Mouse (Mus musculus) liver, embryonic 12.5 days (tissue): ENCODE measurements around the gene Dpm3. TPM values are rescaled to one million over a fixed set of nuclear protein-coding genes. Genes with fewer than 3 reads are reported as not detected.
A peak's percentile ranks its signal among the peaks of the same experiment; 100 is the strongest.

ENCODE experiments used
- ATAC-seq: fragments of 200-750 bp; cut with Nextera tagmentation; 2 replicates; pipeline ENCODE4 v1.8.0; 2017; ENCODE audit warnings: moderate number of reproducible peaks, mild to moderate bottlenecking, moderate library complexity
- H3K27ac ChIP-seq: fragments of 300-500 bp; sonication (generic); 2 replicates; pipeline ENCODE4 v1.5.1; 2016; ENCODE audit warnings: mild to moderate bottlenecking
- H3K27me3 ChIP-seq: fragments of 300-500 bp; sonication (generic); replicated peaks from 2 replicates; pipeline ENCODE4 v1.6.1; 2016; ENCODE audit warnings: mild to moderate bottlenecking, moderate library complexity
- H3K36me3 ChIP-seq: fragments of 300-500 bp; sonication (generic); 2 replicates; pipeline ENCODE4 v1.6.1; 2016; ENCODE audit warnings: mild to moderate bottlenecking, moderate library complexity
- H3K4me1 ChIP-seq: fragments of 300-500 bp; sonication (generic); 2 replicates; pipeline ENCODE4 v1.6.1; 2016
- H3K4me2 ChIP-seq: fragments of 300-500 bp; sonication (generic); 2 replicates; pipeline ENCODE4 v1.6.1; 2016; ENCODE audit warnings: mild to moderate bottlenecking, moderate library complexity
- H3K4me3 ChIP-seq: fragments of 300-500 bp; sonication (generic); 2 replicates; pipeline ENCODE4 v1.5.1; 2016; ENCODE audit warnings: mild to moderate bottlenecking, moderate library complexity
- H3K9ac ChIP-seq: fragments of 300-500 bp; sonication (generic); 2 replicates; pipeline ENCODE4 v1.6.1; 2016; ENCODE audit warnings: mild to moderate bottlenecking, moderate library complexity
- H3K9me3 ChIP-seq: fragments of 300-500 bp; sonication (generic); replicated peaks from 2 replicates; pipeline ENCODE4 v1.6.1; 2016; ENCODE audit warnings: mild to moderate bottlenecking, moderate library complexity
- WGBS: fragments of 180-500 bp; shearing (Covaris S2); methylation state at CpG from one replicate; pipeline ENCODE4 v1.1.7; 2016; ENCODE audit not compliant: insufficient replicate concordance; 5-methylcytosine and 5-hydroxymethylcytosine counted together
- polyA plus RNA-seq: library from polyadenylated mRNA; unstranded; fragments of >200 nt; fragmentation: Nextera tagmentation; extraction: Ambion mirVana; gene quantifications from 2 replicates; pipeline ENCODE4 v1.2.1, GENCODE M21; 2016

The Dpm3 gene
- polyA plus RNA-seq, 1 experiment from 2014 or later = 73.6 TPM

DNA sequence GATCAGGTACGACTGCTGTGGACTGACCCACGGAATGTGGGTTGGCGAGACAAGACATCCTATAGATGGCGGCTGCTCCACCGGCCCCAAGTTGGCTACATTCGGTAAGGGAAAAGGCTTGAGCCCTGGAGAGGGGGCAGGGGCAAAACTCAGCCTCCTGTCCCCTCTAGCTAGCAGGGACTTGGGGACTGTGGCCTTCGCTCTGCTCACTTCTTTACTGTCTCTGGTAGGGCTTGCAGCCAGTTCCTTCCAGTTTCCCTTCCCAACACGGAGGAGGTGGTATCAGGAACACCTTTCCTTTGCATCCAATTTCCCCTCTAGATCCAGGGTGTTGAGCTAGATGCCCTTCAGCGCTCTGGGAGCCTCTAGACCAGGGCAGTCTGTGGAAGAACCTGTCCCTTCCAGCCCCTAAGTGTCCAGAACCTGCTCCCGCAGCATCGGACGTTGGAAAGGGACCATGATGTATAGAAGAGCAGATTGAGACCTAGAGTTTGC lies 33.8 kb upstream of the Dpm3 start:
- no peaks in the 10 kb centered on the region for H3K36me3 ChIP-seq
- H3K4me1 ChIP-seq = peaks cover 31% of the 10 kb centered on the region
- H3K27me3 ChIP-seq = peaks cover 83% of the 10 kb centered on the region
- H3K9me3 ChIP-seq = no peaks in the 10 kb centered on the region
- H3K9ac ChIP-seq = no peak overlapping the region
- ATAC-seq = no peak
- no peak overlapping the region for H3K27ac ChIP-seq
- 50% methylated on average over 12 of the region's 12 CpGs for WGBS
- no peak overlapping the region for H3K4me3 ChIP-seq
- no peak overlapping the region for H3K4me2 ChIP-seq

DNA sequence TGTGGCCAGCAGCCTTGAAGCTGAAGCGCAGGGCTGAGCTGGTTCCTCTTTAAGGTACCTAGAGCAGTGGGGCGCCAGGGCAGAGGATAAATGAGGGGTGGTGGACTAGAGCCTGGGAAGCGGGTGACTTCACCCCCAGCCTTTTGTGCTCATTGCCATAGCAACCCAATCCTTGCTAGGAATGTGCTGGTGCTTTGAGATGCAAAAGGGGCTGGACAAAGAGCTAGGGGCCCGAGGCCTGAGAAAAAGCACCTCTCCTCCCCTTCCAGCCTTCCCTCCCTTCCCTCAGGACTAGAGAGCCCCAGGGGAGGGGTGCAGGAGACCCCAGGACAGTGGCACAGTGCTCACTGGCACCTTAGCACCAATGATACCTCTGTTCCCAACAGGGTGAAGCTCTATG lies 33.2 kb upstream of the Dpm3 start:
- H3K27me3 ChIP-seq = peaks cover 87% of the 10 kb centered on the region
- no peaks in the 10 kb centered on the region for H3K9me3 ChIP-seq
- H3K4me1 ChIP-seq = peaks cover 31% of the 10 kb centered on the region
- H3K9ac ChIP-seq = no peak overlapping the region
- WGBS = 29% methylated on average over 4 of the region's 4 CpGs
- no peak overlapping the region for H3K4me2 ChIP-seq
- H3K36me3 ChIP-seq = no peaks in the 10 kb centered on the region
- no peak overlapping the region for H3K4me3 ChIP-seq
- no peak for ATAC-seq
- no peak overlapping the region for H3K27ac ChIP-seq

DNA sequence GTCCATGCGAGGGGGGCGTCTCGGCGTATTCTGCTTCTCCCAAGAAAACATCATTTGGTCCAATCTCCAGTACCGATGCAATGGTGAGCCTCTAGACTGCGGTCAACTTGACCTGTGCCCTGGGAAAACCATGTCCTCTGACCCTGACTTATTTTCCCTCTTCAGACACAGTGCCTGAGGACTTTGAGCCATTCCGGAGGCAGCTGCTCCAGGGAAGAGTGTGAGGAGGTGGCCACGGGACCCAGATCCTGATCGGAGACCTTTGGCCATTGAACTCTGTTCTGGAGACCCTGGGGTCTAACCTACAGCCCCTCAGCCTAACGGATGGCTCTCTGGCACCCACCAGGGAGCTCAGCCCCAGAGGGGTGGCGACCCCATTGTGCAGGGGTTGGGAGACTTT lies 32.8 kb upstream of the Dpm3 start:
- Histone ChIP-seq H3K4me3 (no peak overlapping the region), H3K4me2 (0 out of 2 replicates have a peak overlapping the region, but pooled peaks have one; percentile 9)

DNA sequence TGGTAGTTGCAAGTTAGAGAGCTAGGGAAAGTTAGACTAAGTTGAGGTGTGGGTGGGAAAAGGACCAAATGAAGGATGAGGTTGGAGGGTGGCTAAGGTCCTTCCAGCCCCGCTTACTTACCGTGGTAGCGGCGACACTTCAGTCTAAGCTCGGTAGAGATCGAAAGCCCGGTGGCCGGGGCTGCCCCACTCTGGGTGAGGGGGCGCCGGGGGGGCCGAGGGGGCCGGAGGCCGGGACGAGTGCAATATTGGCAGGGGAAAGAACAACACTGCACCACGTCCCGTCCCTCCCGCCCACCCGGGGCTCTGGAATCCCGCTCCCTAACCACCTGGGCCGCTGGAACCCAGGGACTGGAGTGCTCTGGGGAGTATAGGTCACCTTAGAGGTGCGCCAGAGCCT lies 32.3 kb upstream of the Dpm3 start, which contains the start of gene Mtx1:
TSS of gene Mtx1 (minus strand) at position 189 of the 400 bp plus-strand sequence.
- no peak for ATAC-seq
- H3K4me3 ChIP-seq = peak within 1 kb of the TSS; percentile 55
- H3K9ac ChIP-seq = peak within 1 kb of the TSS; percentile 1
- H3K4me2 ChIP-seq = peak within 1 kb of the TSS; percentile 76
- H3K27ac ChIP-seq = no peak within 1 kb of the TSS
- peaks cover 31% of the 10 kb centered on the region for H3K4me1 ChIP-seq
- H3K9me3 ChIP-seq = no peaks in the 10 kb centered on the region
- H3K36me3 ChIP-seq = no peaks in the 10 kb centered on the region
- H3K27me3 ChIP-seq = peaks cover 89% of the 10 kb centered on the region
- WGBS = 10% methylated on average over 21 of the region's 21 CpGs

More for the DNA sequence above, 32.8 kb upstream of the Dpm3 start:
- WGBS = 37% methylated on average over 11 of the region's 11 CpGs
- Histone ChIP-seq H3K27ac (no peak overlapping the region), H3K9ac (no peak overlapping the region), H3K27me3 (peaks cover 87% of the 10 kb centered on the region), H3K36me3 (no peaks in the 10 kb centered on the region), H3K4me1 (peaks cover 31% of the 10 kb centered on the region), H3K9me3 (no peaks in the 10 kb centered on the region)
- ATAC-seq = no peak

DNA sequence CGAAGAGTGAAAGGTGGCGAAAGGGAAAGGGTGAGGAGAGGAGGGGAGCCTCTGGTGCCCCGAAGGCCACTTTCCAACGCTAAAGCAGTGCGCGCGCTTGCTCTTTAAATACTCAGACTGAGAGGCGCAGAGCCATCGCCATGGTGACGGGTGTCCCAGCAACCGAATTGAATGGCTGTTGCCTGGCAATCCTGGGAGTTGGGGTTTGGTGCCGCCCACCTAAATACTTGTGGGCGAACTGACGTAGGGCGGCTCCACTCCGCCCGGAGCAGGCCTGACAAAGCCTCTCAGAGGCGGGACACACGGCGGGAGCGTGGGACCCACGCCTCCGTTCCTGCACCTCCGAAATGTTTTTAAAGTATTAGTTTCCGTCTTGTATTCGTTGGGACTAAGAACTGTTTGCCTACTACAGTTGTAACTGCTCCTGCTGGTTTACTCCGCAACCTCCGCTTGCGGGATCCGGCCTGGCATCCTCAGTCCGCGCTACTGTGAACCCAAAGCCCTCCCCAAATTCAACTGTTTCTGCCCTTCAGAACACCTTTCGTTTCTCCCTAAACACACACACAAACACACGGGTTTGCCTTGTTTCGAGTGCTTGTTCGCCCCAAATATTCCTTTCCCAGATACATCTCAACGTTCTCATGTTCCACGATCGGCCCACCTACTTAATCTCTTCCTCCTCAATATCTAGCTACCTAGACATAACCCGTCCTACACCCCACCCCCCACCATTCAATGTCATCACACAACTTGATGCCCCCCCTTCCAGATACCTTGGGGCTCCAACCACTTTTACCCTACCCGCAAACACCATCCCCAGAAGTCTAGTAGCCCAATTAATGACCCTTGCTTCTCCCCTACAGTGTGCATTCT lies 31.6 kb upstream of the Dpm3 start:
- Histone ChIP-seq H3K4me2 (peak overlapping the region; percentile 76), H3K9ac (peak overlapping the region; percentile 1), H3K27me3 (peaks cover 95% of the 10 kb centered on the region), H3K4me1 (peaks cover 32% of the 10 kb centered on the region), H3K27ac (no peak overlapping the region), H3K36me3 (no peaks in the 10 kb centered on the region), H3K4me3 (peak overlapping the region; percentile 55), H3K9me3 (no peaks in the 10 kb centered on the region)
- peak; percentile 35 for ATAC-seq
- 6% methylated on average over 41 of the region's 41 CpGs for WGBS

DNA sequence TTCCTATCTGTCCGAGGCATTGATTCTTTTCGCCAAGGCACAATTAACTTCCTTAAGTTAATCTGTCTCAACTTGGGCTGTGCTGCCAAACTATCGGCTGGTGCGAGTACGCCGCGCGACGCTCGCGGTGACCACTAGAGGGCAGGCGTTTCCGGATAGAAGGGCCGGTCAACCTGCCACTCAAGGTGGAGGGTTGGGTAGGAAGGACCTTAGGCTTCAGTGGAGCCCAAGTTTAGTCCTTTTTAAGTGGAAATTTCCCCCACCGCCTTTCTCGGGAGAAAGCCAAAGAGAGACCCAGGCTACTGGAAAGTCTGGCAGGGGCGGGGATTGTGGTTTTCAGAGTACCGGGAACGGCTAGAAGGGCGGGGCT lies 31.0 kb upstream of the Dpm3 start:
- peak overlapping the region; percentile 59 for H3K9ac ChIP-seq
- peak; percentile 54 for ATAC-seq
- WGBS = under 1% methylated on average over 20 of the region's 20 CpGs
- H3K9me3 ChIP-seq = no peaks in the 10 kb centered on the region
- H3K4me3 ChIP-seq = peak overlapping the region; percentile 55
- peak overlapping the region; percentile 76 for H3K4me2 ChIP-seq
- no peaks in the 10 kb centered on the region for H3K36me3 ChIP-seq
- no peak overlapping the region for H3K27ac ChIP-seq
- peaks cover 34% of the 10 kb centered on the region for H3K4me1 ChIP-seq
- peaks cover 96% of the 10 kb centered on the region for H3K27me3 ChIP-seq

DNA sequence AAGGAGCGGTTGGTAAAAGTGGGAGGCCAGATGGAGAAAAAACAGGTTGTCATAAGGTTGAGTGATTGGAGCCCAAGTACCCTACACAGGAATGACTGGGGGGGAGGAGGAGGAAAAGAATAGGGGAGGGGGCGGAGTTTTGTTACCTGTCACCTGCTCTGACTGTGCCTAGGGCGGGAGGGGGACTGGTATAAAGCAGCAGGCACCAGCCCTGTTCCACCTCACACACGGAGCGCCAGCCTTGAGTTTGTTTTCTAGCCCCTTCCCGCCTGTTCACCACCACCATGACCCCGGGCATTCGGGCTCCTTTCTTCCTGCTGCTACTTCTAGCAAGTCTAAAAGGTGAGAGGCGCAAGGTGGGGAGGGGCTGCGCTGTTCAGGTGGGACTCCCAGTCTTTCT lies 30.3 kb upstream of the Dpm3 start, which contains the start of gene Muc1:
TSS of gene Muc1 (plus strand) at position 222 of the 400 bp plus-strand sequence.
- Histone ChIP-seq H3K27ac (no peak within 1 kb of the TSS), H3K9ac (peak within 1 kb of the TSS; percentile 59), H3K9me3 (no peaks in the 10 kb centered on the region), H3K4me1 (peaks cover 34% of the 10 kb centered on the region), H3K4me2 (peak within 1 kb of the TSS; percentile 76), H3K4me3 (peak within 1 kb of the TSS; percentile 55), H3K36me3 (no peaks in the 10 kb centered on the region), H3K27me3 (peaks cover 89% of the 10 kb centered on the region)
- WGBS = 40% methylated on average over 9 of the region's 10 CpGs
- no peak for ATAC-seq

DNA sequence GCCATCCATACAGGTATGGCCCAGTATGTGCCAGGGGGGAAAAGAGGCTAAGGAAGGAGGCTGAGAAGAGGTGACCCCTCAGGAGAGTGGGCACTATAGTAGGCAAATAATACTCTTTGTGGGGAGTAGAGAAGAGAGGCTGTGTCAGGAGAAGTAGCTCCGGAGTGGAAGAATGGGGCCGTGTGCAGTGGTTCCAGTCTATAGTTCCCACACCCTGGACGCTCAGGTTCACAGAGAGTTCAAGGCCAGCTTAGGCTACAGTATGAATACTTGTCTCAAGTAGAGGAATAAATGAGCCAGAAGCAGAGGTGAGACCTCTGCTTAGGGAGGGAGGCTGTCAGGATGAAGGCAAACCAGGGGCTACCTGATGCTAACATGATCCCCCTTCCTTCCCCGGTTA lies 29.9 kb upstream of the Dpm3 start:
- 57% methylated on average over 4 of the region's 4 CpGs for WGBS

DNA sequence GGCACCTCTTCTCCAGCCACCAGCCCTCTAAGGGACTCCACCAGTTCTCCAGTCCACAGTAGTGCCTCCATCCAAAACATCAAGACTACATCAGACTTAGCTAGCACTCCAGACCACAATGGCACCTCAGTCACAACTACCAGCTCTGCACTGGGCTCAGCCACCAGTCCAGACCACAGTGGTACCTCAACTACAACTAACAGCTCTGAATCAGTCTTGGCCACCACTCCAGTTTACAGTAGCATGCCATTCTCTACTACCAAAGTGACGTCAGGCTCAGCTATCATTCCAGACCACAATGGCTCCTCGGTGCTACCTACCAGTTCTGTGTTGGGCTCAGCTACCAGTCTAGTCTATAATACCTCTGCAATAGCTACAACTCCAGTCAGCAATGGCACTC lies 28.6 kb upstream of the Dpm3 start:
- H3K9ac ChIP-seq = no peak overlapping the region
- H3K4me2 ChIP-seq = no peak overlapping the region
- no peak overlapping the region for H3K27ac ChIP-seq
- no peaks in the 10 kb centered on the region for H3K9me3 ChIP-seq
- H3K4me1 ChIP-seq = peaks cover 34% of the 10 kb centered on the region
- H3K36me3 ChIP-seq = no peaks in the 10 kb centered on the region
- ATAC-seq = no peak
- 39% methylated on average over 2 of the region's 2 CpGs for WGBS
- H3K27me3 ChIP-seq = peaks cover 89% of the 10 kb centered on the region
- no peak overlapping the region for H3K4me3 ChIP-seq

More for the DNA sequence above, 29.9 kb upstream of the Dpm3 start:
- Histone ChIP-seq H3K4me1 (peaks cover 34% of the 10 kb centered on the region), H3K4me3 (no peak overlapping the region), H3K4me2 (no peak overlapping the region), H3K27ac (no peak overlapping the region), H3K9me3 (no peaks in the 10 kb centered on the region), H3K27me3 (peaks cover 89% of the 10 kb centered on the region), H3K36me3 (no peaks in the 10 kb centered on the region), H3K9ac (no peak overlapping the region)
- no peak for ATAC-seq

DNA sequence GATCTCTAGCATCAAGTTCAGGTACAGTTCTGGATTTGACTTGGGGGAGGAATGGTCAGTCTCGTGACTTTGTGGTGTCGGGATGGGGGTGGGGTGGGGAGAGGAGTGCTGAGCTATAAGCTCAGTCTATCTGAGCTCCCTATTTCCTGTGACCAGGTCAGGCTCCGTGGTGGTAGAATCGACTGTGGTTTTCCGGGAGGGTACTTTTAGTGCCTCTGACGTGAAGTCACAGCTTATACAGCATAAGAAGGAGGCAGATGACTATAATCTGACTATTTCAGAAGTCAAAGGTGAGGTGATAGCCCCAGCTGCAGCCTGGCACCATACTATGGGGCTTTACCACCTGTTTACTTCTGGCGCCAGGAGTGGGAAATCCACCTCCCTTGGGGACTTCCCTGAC lies 27.8 kb upstream of the Dpm3 start:
- Histone ChIP-seq H3K27ac (no peak overlapping the region), H3K4me3 (no peak overlapping the region), H3K4me1 (peaks cover 29% of the 10 kb centered on the region), H3K9ac (no peak overlapping the region), H3K4me2 (no peak overlapping the region), H3K9me3 (no peaks in the 10 kb centered on the region), H3K36me3 (no peaks in the 10 kb centered on the region), H3K27me3 (peaks cover 89% of the 10 kb centered on the region)
- WGBS = 21% methylated on average over 7 of the region's 7 CpGs
- no peak for ATAC-seq

DNA sequence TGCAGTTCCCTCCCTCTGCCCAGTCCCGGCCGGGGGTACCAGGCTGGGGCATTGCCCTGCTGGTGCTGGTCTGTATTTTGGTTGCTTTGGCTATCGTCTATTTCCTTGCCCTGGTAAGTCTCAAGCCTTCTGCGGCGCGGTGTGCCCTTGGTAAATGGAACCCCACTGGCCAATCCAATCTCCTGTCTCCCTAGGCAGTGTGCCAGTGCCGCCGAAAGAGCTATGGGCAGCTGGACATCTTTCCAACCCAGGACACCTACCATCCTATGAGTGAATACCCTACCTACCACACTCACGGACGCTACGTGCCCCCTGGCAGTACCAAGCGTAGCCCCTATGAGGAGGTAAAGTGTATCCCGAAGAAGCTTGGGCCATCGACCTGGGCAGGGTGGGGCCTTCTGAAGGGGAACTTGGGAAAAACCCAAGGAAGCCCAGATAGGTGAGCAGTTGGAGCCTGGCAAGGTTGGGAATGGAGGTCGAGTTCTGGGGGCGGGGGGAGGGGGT lies 27.3 kb upstream of the Dpm3 start:
- Histone ChIP-seq H3K36me3 (no peaks in the 10 kb centered on the region), H3K4me1 (peaks cover 24% of the 10 kb centered on the region), H3K27ac (no peak overlapping the region), H3K9me3 (no peaks in the 10 kb centered on the region), H3K4me2 (no peak overlapping the region), H3K4me3 (no peak overlapping the region), H3K9ac (no peak overlapping the region), H3K27me3 (peaks cover 89% of the 10 kb centered on the region)
- ATAC-seq = no peak
- 65% methylated on average over 16 of the region's 16 CpGs for WGBS

DNA sequence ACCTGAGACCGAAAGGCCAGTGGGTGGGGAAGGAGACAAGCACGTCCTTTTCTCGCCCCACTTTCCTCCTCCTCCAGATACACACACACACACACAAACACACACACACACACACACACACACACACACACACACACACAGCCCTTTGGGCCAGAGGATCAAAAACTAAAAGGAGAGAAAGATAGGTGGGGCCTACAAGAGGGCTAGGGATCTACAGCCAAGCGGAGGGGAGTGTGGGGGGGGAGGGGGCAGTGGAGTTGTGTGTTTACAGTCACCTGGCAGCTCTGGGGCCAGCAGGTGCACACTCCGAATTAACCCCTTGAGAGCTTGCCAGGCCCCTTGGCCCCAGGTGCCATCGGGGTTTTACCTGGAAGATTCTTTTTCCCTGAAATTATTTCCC lies 26.5 kb upstream of the Dpm3 start:
- Histone ChIP-seq H3K4me3 (no peak overlapping the region), H3K4me2 (no peak overlapping the region), H3K9ac (no peak overlapping the region), H3K9me3 (no peaks in the 10 kb centered on the region), H3K36me3 (no peaks in the 10 kb centered on the region), H3K4me1 (peaks cover 16% of the 10 kb centered on the region), H3K27me3 (peaks cover 85% of the 10 kb centered on the region), H3K27ac (no peak overlapping the region)
- WGBS = 60% methylated on average over 5 of the region's 6 CpGs
- ATAC-seq = no peak
